Mouse (Mus musculus): ENCODE results near the gene Tnfrsf12a. TPM values are rescaled to one million over a fixed set of nuclear protein-coding genes. Genes with fewer than 3 reads are reported as not detected.

Tnfrsf12a gene
- polyA plus RNA-seq, 1 experiment from 2014 or later: 31.2 TPM

DNA sequence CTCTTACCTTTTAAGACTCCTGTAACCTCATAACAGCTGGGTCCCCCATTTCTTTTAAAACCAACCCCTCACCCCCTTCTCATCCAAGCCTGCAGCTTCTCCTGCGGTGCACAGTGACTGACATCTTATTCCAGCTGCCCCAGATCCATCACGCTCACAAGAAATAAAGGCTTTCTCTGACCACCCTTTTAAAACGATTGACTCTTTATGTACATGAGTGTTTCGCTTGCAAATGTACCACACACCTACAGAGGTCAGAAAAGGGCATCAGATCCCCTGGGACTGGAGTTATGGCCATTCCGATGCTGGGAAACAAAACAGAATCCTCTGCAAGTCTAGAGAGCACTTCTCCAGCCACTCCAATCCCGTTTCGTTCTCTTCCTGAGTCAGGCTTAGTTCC is 49.5 kb downstream of the Tnfrsf12a start:
- no peak overlapping the region for H3K27ac ChIP-seq (ENCODE audit: low read length)
- H3K9me3 ChIP-seq (ENCODE audit: low read length): no peaks in the 10 kb centered on the region
- no peaks in the 10 kb centered on the region for H3K27me3 ChIP-seq (ENCODE audit: insufficient read depth, low read length)
- ATAC-seq (ENCODE audit: low FRiP score, low TSS enrichment): no peak
- H3K4me3 ChIP-seq (ENCODE audit: low read length): no peak overlapping the region
- WGBS: 44% methylated on average over 7 of the region's 7 CpGs
- peaks cover 3% of the 10 kb centered on the region; the same call in 1 of the 2 replicates for H3K4me1 ChIP-seq (ENCODE audit: insufficient read depth, low read length)
- H3K4me2 ChIP-seq (replicated peaks; ENCODE audit: low read depth, low read length): no peak overlapping the region
- no peaks in the 10 kb centered on the region for H3K36me3 ChIP-seq (ENCODE audit: insufficient read depth, low read length)
- H3K9ac ChIP-seq (replicated peaks; ENCODE audit: low read length): no peak overlapping the region

Other genes with a start within 250 kb of the Tnfrsf12a start
- not detected in 2 replicates for gene Vmn2r117, start 197.8 kb downstream of the Tnfrsf12a start, polyA plus RNA-seq (2015; fragmentation: Nextera tagmentation; extraction: Ambion mirVana)
- 24.1 and 26.5 TPM in 2 replicates for gene Zfp213, start 113.2 kb downstream of the Tnfrsf12a start, polyA plus RNA-seq (2015; fragmentation: Nextera tagmentation; extraction: Ambion mirVana)
- gene Zfp13, start 78.0 kb downstream of the Tnfrsf12a start, polyA plus RNA-seq (2015; fragmentation: Nextera tagmentation; extraction: Ambion mirVana): 19.1 and 19.3 TPM in 2 replicates
- gene Zscan10, start 76.6 kb downstream of the Tnfrsf12a start, polyA plus RNA-seq (2015; fragmentation: Nextera tagmentation; extraction: Ambion mirVana): 0.26 TPM in 1 of 2 replicates, not detected in the other
- gene Mmp25, start 32.2 kb downstream of the Tnfrsf12a start, polyA plus RNA-seq (2015; fragmentation: Nextera tagmentation; extraction: Ambion mirVana): 1.1 and 1.2 TPM in 2 replicates
- gene Bicdl2, start 17.0 kb downstream of the Tnfrsf12a start, polyA plus RNA-seq (2015; fragmentation: Nextera tagmentation; extraction: Ambion mirVana): 1.7 and 2.0 TPM in 2 replicates
- 73.4 and 83.7 TPM in 2 replicates for gene Hcfc1r1, start 3.9 kb downstream of the Tnfrsf12a start, polyA plus RNA-seq (2015; fragmentation: Nextera tagmentation; extraction: Ambion mirVana)
- gene Thoc6, start 3.6 kb downstream of the Tnfrsf12a start, polyA plus RNA-seq (2015; fragmentation: Nextera tagmentation; extraction: Ambion mirVana): 59.8 and 65.5 TPM in 2 replicates
- gene Cldn6, start 1.8 kb upstream of the Tnfrsf12a start, polyA plus RNA-seq (2015; fragmentation: Nextera tagmentation; extraction: Ambion mirVana): 242 and 253 TPM in 2 replicates
- gene Cldn9, start 6.6 kb upstream of the Tnfrsf12a start, polyA plus RNA-seq (2015; fragmentation: Nextera tagmentation; extraction: Ambion mirVana): 60.0 and 63.5 TPM in 2 replicates
- 0.15 and 0.61 TPM in 2 replicates for gene 1520401A03Rik, start 45.3 kb upstream of the Tnfrsf12a start, polyA plus RNA-seq (2015; fragmentation: Nextera tagmentation; extraction: Ambion mirVana)
- 53.0 and 56.2 TPM in 2 replicates for gene Pkmyt1, start 48.9 kb upstream of the Tnfrsf12a start, polyA plus RNA-seq (2015; fragmentation: Nextera tagmentation; extraction: Ambion mirVana)
- gene Paqr4, start 63.4 kb upstream of the Tnfrsf12a start, polyA plus RNA-seq (2015; fragmentation: Nextera tagmentation; extraction: Ambion mirVana): 22.9 and 25.4 TPM in 2 replicates
- gene Kremen2, start 68.4 kb upstream of the Tnfrsf12a start, polyA plus RNA-seq (2015; fragmentation: Nextera tagmentation; extraction: Ambion mirVana): 0.81 and 1.3 TPM in 2 replicates
- 101 and 104 TPM in 2 replicates for gene Flywch1, start 94.1 kb upstream of the Tnfrsf12a start, polyA plus RNA-seq (2015; fragmentation: Nextera tagmentation; extraction: Ambion mirVana)
- 31.7 and 35.0 TPM in 2 replicates for gene Flywch2, start 108.6 kb upstream of the Tnfrsf12a start, polyA plus RNA-seq (2015; fragmentation: Nextera tagmentation; extraction: Ambion mirVana)
- 411 and 514 TPM in 2 replicates for gene Srrm2, start 113.1 kb upstream of the Tnfrsf12a start, polyA plus RNA-seq (2015; fragmentation: Nextera tagmentation; extraction: Ambion mirVana)
- 954 and 966 TPM in 2 replicates for gene Elob, start 151.7 kb upstream of the Tnfrsf12a start, polyA plus RNA-seq (2015; fragmentation: Nextera tagmentation; extraction: Ambion mirVana)
- not detected in 2 replicates for gene Prss33, start 158.6 kb upstream of the Tnfrsf12a start, polyA plus RNA-seq (2015; fragmentation: Nextera tagmentation; extraction: Ambion mirVana)
- not detected in 2 replicates for gene Prss32, start 166.4 kb upstream of the Tnfrsf12a start, polyA plus RNA-seq (2015; fragmentation: Nextera tagmentation; extraction: Ambion mirVana)
- 3.5 and 4.1 TPM in 2 replicates for gene Prss41, start 166.7 kb upstream of the Tnfrsf12a start, polyA plus RNA-seq (2015; fragmentation: Nextera tagmentation; extraction: Ambion mirVana)
- not detected in 2 replicates for gene Prss21, start 190.6 kb upstream of the Tnfrsf12a start, polyA plus RNA-seq (2015; fragmentation: Nextera tagmentation; extraction: Ambion mirVana)
- not detected in 2 replicates for gene Dcpp1, start 203.4 kb upstream of the Tnfrsf12a start, polyA plus RNA-seq (2015; fragmentation: Nextera tagmentation; extraction: Ambion mirVana)
- gene Dcpp2, start 203.4 kb upstream of the Tnfrsf12a start, polyA plus RNA-seq (2015; fragmentation: Nextera tagmentation; extraction: Ambion mirVana): not detected in 2 replicates
- not detected in 2 replicates for gene Dcpp3, start 240.0 kb upstream of the Tnfrsf12a start, polyA plus RNA-seq (2015; fragmentation: Nextera tagmentation; extraction: Ambion mirVana)